In the genomic region with DNA sequence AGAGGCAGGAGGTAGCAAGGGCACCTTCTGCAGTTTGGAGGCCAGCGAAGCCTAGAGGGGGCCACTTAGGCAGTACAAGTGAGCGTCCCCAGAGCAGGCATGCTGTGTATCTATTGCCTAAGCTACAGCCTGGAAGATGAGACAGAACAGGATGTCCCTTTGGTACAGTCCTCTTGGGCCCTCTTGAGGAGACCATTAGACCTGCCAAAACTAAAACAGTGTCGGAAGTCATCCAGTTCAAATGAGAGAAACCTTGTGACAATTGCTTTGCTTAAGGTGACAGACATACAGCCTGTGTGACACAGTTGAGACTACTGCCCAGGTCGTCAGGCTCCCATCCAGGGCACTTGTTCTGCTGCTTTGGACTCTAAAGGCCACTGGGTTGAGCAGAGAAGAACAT, we compare ENCODE assay signal across 21 mouse cellular contexts. TPM values are rescaled to one million over a fixed set of nuclear protein-coding genes. Genes with fewer than 3 reads are reported as not detected.
DNase-seq lines count a peak whose midpoint lies in the region; ATAC-seq and TF ChIP-seq lines count a peak whose summit lies in the region.
"Had no signal": no experiment of that assay in that cellular context is flagged by ENCODE, and none has a peak within 500 bp of the region (broad histone marks: within the 10 kb centered on the region; RNA-seq: fewer than 3 reads in every experiment).

No protein-coding gene starts in this region.

- no peak for ATAC-seq in hindbrain, embryonic 15.5 days (ENCODE audit: low FRiP score, low read depth)
- no peak for ATAC-seq in stomach, postnatal 0 days (ENCODE audit: low FRiP score, low TSS enrichment)
- ATAC-seq: CD4-positive, CD25-positive, alpha-beta regulatory T cell, adult 4 months had no signal

- no peak; the same call in 1 of the 2 replicates for TF ChIP-seq CTCF in left cerebral cortex, adult 2 months (IDR thresholded peaks at IDR 0.05)
- TF ChIP-seq CTCF in CH12.LX (conservative IDR thresholded peaks at IDR 0.05 in 1 of 2, IDR thresholded peaks at IDR 0.05 in 1 of 2; ENCODE audit: low read depth in 2 of 2, low read length in 2 of 2), result peak in 1 of 2 experiments; percentile 54; a peak in 2 of 4 replicates
- no peak for TF ChIP-seq CTCF in stomach, postnatal 0 days (IDR thresholded peaks at IDR 0.05; ENCODE audit: low read depth)

- H3K27ac ChIP-seq in left cerebral cortex, adult 2 months, result peak overlapping the region; percentile 79
- no peak overlapping the region for H3K27ac ChIP-seq in CH12.LX (ENCODE audit: insufficient read depth, low read depth)
- H3K27ac ChIP-seq in hindbrain, embryonic 15.5 days (replicated peaks), result peak overlapping the region; percentile 49
- H3K27ac ChIP-seq in stomach, postnatal 0 days (replicated peaks), result no peak overlapping the region
- H3K27ac ChIP-seq: liver, embryonic 13.5 days had no signal

- intact Hi-C loops in left cerebral cortex, adult 2 months (cut with DNase I), result loop anchor here (1.0 to 2.0 kb wide), 2 partner anchors 9 to 13 kb away; a partner anchor contains a TSS
- intact Hi-C loops in left cerebral cortex, postnatal 36 days (cut with DNase I), result no loop called here

- peak; percentile 55 for TF ChIP-seq RAD21 in CH12.LX (IDR thresholded peaks at IDR 0.05; ENCODE audit: low read depth, low read length)

- H3K36me3 ChIP-seq in CH12.LX (replicated peaks in 1 of 2; ENCODE audit: control insufficient read depth in 1 of 2, insufficient read depth in 1 of 2, low read length in 1 of 2), result no peaks in the 10 kb centered on the region
- H3K36me3 ChIP-seq in hindbrain, embryonic 15.5 days, result no peaks in the 10 kb centered on the region
- H3K36me3 ChIP-seq in stomach, postnatal 0 days (ENCODE audit: control insufficient read depth, insufficient read depth, low read length), result no peaks in the 10 kb centered on the region
- H3K36me3 ChIP-seq: liver, embryonic 13.5 days had no signal

- H3K27me3 ChIP-seq in CH12.LX (replicated peaks), result peaks cover 74% of the 10 kb centered on the region
- no peaks in the 10 kb centered on the region for H3K27me3 ChIP-seq in hindbrain, embryonic 15.5 days
- no peaks in the 10 kb centered on the region for H3K27me3 ChIP-seq in stomach, postnatal 0 days (ENCODE audit: control insufficient read depth, insufficient read depth, low read length)

- DNase-seq in cerebellum, postnatal 10 days, result peak; percentile 42 to 49
- no peak for DNase-seq in cerebellum, postnatal 25 days
- DNase-seq in left cerebral cortex, adult 2 months (ENCODE audit: extremely low spot score in 1 of 2, low spot score in 2 of 2), result no peak
- DNase-seq in left cerebral cortex, postnatal 36 days (ENCODE audit: low spot score in 2 of 2), result no peak
- DNase-seq in CH12.LX (ENCODE audit: extremely low read depth), result no peak
- DNase-seq in testis, postnatal 14 days (ENCODE audit: low spot score), result no peak
- DNase-seq in stomach, postnatal 0 days (ENCODE audit: low spot score), result no peak
- DNase-seq: cerebellum, adult 9-11 months; kidney, adult 8-10 months; liver, embryonic 13.5 days had no signal

- TF ChIP-seq EP300 in CH12.LX (IDR thresholded peaks at IDR 0.05; ENCODE audit: low read length), result no peak
- no peak for TF ChIP-seq EP300 in stomach, postnatal 0 days (optimal IDR thresholded peaks at IDR 0.05)

- dilution Hi-C loops in CH12.LX (cut with MboI; ENCODE audit: extremely low pct_ligation_motif_present, extremely low pct_unique_long_range_greater_than_20kb, low sequenced_read_pairs), result no loop called here

- H3K4me3 ChIP-seq in left cerebral cortex, adult 2 months, result no peak overlapping the region
- H3K4me3 ChIP-seq in CH12.LX (replicated peaks in 1 of 3; ENCODE audit: low read depth in 2 of 3, low read length in 2 of 3, poor library complexity in 1 of 3), result no peak overlapping the region
- H3K4me3 ChIP-seq in hindbrain, embryonic 15.5 days, result no peak overlapping the region
- H3K4me3 ChIP-seq in stomach, postnatal 0 days (ENCODE audit: low read depth, low read length), result no peak overlapping the region

- no peaks in the 10 kb centered on the region for H3K79me2 ChIP-seq in CH12.LX (replicated peaks; ENCODE audit: control insufficient read depth, extremely low read depth, insufficient read depth, poor library complexity, severe bottlenecking)

- in situ Hi-C loops in CH12.LX (cut with MboI; ENCODE audit: low pct_ligation_motif_present, low pct_unique_long_range_greater_than_20kb, low sequenced_read_pairs), result no loop called here

- no peak overlapping the region for H3K9ac ChIP-seq in CH12.LX (ENCODE audit: insufficient read depth, low read depth)
- H3K9ac ChIP-seq in hindbrain, embryonic 15.5 days, result no peak overlapping the region
- H3K9ac ChIP-seq in stomach, postnatal 0 days (ENCODE audit: low read length), result no peak overlapping the region
- H3K9ac ChIP-seq: liver, embryonic 13.5 days had no signal

- no peak overlapping the region for H3K4me2 ChIP-seq in CH12.LX (ENCODE audit: insufficient read depth, low read depth, poor library complexity, severe bottlenecking)
- peak overlapping the region; percentile 24 for H3K4me2 ChIP-seq in hindbrain, embryonic 15.5 days
- H3K4me2 ChIP-seq in stomach, postnatal 0 days (replicated peaks; ENCODE audit: low read depth), result no peak overlapping the region

- H3K4me1 ChIP-seq in CH12.LX (ENCODE audit: control insufficient read depth in 1 of 2, insufficient read depth in 2 of 2), result peaks cover 2 to 27% of the 10 kb centered on the region in 2 experiments; a peak in 2 of 4 replicates
- H3K4me1 ChIP-seq in hindbrain, embryonic 15.5 days (replicated peaks), result peaks cover 27% of the 10 kb centered on the region
- no peaks in the 10 kb centered on the region for H3K4me1 ChIP-seq in stomach, postnatal 0 days (replicated peaks; ENCODE audit: control insufficient read depth, insufficient read depth)

- H3K9me3 ChIP-seq in CH12.LX (replicated peaks; ENCODE audit: low read length), result no peaks in the 10 kb centered on the region
- no peaks in the 10 kb centered on the region for H3K9me3 ChIP-seq in hindbrain, embryonic 15.5 days
- no peaks in the 10 kb centered on the region for H3K9me3 ChIP-seq in stomach, postnatal 0 days (ENCODE audit: control insufficient read depth, low read length)
- H3K9me3 ChIP-seq: liver, embryonic 13.5 days had no signal

- no peak for TF ChIP-seq POLR2A in CH12.LX (IDR thresholded peaks at IDR 0.05; ENCODE audit: low read depth, low read length)

- 52% methylated on average over 4 of the region's 4 CpGs for WGBS in hindbrain, embryonic 15.5 days
- 72% methylated on average over 4 of the region's 4 CpGs for WGBS in stomach, postnatal 0 days

TF ChIP-seq in CH12.LX, 34 proteins besides CTCF, POLR2A, EP300 and RAD21:
- TF ChIP-seq POLR2AphosphoS2 (IDR thresholded peaks at IDR 0.05; ENCODE audit: low read depth, low read length) (no peak), NELFE (IDR thresholded peaks at IDR 0.05; ENCODE audit: low read depth, low read length) (no peak), ZKSCAN1 (IDR thresholded peaks at IDR 0.05; ENCODE audit: borderline replicate concordance, low read depth, low read length) (no peak), CHD1 (IDR thresholded peaks at IDR 0.05; ENCODE audit: low read depth, low read length) (no peak), SMC3 (IDR thresholded peaks at IDR 0.05; ENCODE audit: low read depth, low read length) (peak; percentile 28; the same call in 1 of the 2 replicates)

RNA-seq across cellular contexts. Expression of a gene that starts 5.2 kb away (rescaled TPM):
- total RNA-seq in left cerebral cortex, adult 2 months (2021), result under 1 TPM; 0.29 to 0.84 TPM
- under 1 TPM; 0.44 to 0.77 TPM for total RNA-seq in left cerebral cortex, postnatal 36 days (2021)
- 0.13 and 0.29 TPM in 2 replicates for total RNA-seq in CH12.LX (2012; rRNA removed)
- 0.14 and 0.86 TPM in 2 replicates for total RNA-seq in CH12.LX (2014; rRNA removed)
- 0.20 TPM in 1 of 2 replicates, not detected in the other for polyA plus RNA-seq in CH12.LX (2012; ENCODE audit: insufficient read length, low read depth)
- 0.10 and 0.22 TPM in 2 replicates for polyA plus RNA-seq in hindbrain, embryonic 15.5 days (2015; fragmentation: Nextera tagmentation; extraction: Ambion mirVana)
- 0.11 TPM in 1 of 2 replicates, not detected in the other for polyA plus RNA-seq in stomach, postnatal 0 days (2015; fragmentation: Nextera tagmentation; extraction: Ambion mirVana)
- total RNA-seq: adrenal gland, adult 18-20 months; gastrocnemius, adult 18-20 months; MEL; neutrophil, adult 5-6 weeks had no signal
- polyA plus RNA-seq: forebrain, embryonic 11.5 days; gonadal fat pad, adult 2 months; heart, embryonic 14.5 days; large intestine, adult 2 months; liver, embryonic 13.5 days; lung, embryonic 16.5 days had no signal

RNA-seq across cellular contexts. Expression of a gene that starts 9.4 kb away (rescaled TPM):
- total RNA-seq in left cerebral cortex, adult 2 months (2021), result 100 to 1,000 TPM; 209 to 225 TPM
- 100 to 1,000 TPM; 163 to 211 TPM for total RNA-seq in left cerebral cortex, postnatal 36 days (2021)
- total RNA-seq in CH12.LX (2012; rRNA removed) (not detected in 2 replicates), CH12.LX (2014; rRNA removed) (not detected in 2 replicates)
- polyA plus RNA-seq in CH12.LX (2012; ENCODE audit: insufficient read length, low read depth), result not detected in 2 replicates
- polyA plus RNA-seq in hindbrain, embryonic 15.5 days (2015; fragmentation: Nextera tagmentation; extraction: Ambion mirVana), result 6.4 and 9.9 TPM in 2 replicates
- polyA plus RNA-seq in stomach, postnatal 0 days (2015; fragmentation: Nextera tagmentation; extraction: Ambion mirVana), result 0.08 and 0.17 TPM in 2 replicates
- total RNA-seq: gastrocnemius, adult 18-20 months; MEL; neutrophil, adult 5-6 weeks had no signal
- polyA plus RNA-seq: CD4-positive, CD25-positive, alpha-beta regulatory T cell, adult 4 months had no signal

RNA-seq across cellular contexts. Expression of a gene that starts 20.5 kb away (rescaled TPM):
- 10 to 100 TPM; 31.1 to 36.0 TPM for total RNA-seq in left cerebral cortex, adult 2 months (2021)
- total RNA-seq in left cerebral cortex, postnatal 36 days (2021), result 10 to 100 TPM; 24.8 to 28.9 TPM
- total RNA-seq in CH12.LX (2012; rRNA removed) (105 and 286 TPM in 2 replicates), CH12.LX (2014; rRNA removed) (113 and 120 TPM in 2 replicates)
- 144 and 149 TPM in 2 replicates for polyA plus RNA-seq in CH12.LX (2012; ENCODE audit: insufficient read length, low read depth)
- polyA plus RNA-seq in hindbrain, embryonic 15.5 days (2015; fragmentation: Nextera tagmentation; extraction: Ambion mirVana), result 28.6 and 29.4 TPM in 2 replicates
- 15.7 and 16.1 TPM in 2 replicates for polyA plus RNA-seq in stomach, postnatal 0 days (2015; fragmentation: Nextera tagmentation; extraction: Ambion mirVana)

RNA-seq across cellular contexts. Expression of a gene that starts 29.2 kb away (rescaled TPM):
- total RNA-seq in left cerebral cortex, adult 2 months (2021), result 10 to 100 TPM; 48.6 to 55.8 TPM
- total RNA-seq in left cerebral cortex, postnatal 36 days (2021), result 10 to 100 TPM; 34.4 to 63.1 TPM
- total RNA-seq in CH12.LX (2012; rRNA removed) (1.3 and 2.3 TPM in 2 replicates), CH12.LX (2014; rRNA removed) (1.00 and 1.9 TPM in 2 replicates)
- 5.2 and 6.0 TPM in 2 replicates for polyA plus RNA-seq in CH12.LX (2012; ENCODE audit: insufficient read length, low read depth)
- 26.3 and 30.5 TPM in 2 replicates for polyA plus RNA-seq in hindbrain, embryonic 15.5 days (2015; fragmentation: Nextera tagmentation; extraction: Ambion mirVana)
- polyA plus RNA-seq in stomach, postnatal 0 days (2015; fragmentation: Nextera tagmentation; extraction: Ambion mirVana), result 0.46 and 0.81 TPM in 2 replicates
- total RNA-seq: neutrophil, adult 5-6 weeks had no signal
- polyA plus RNA-seq: CD4-positive, CD25-positive, alpha-beta regulatory T cell, adult 4 months had no signal

RNA-seq across cellular contexts. Expression of a gene that starts 40.2 kb away (rescaled TPM):
- 10 to 100 TPM; 76.8 to 80.8 TPM for total RNA-seq in left cerebral cortex, adult 2 months (2021)
- total RNA-seq in left cerebral cortex, postnatal 36 days (2021), result 10 to 100 TPM; 76.9 to 82.1 TPM
- total RNA-seq in CH12.LX (2012; rRNA removed) (36.1 and 39.1 TPM in 2 replicates), CH12.LX (2014; rRNA removed) (29.3 and 30.2 TPM in 2 replicates)
- polyA plus RNA-seq in CH12.LX (2012; ENCODE audit: insufficient read length, low read depth), result 29.6 and 32.6 TPM in 2 replicates
- polyA plus RNA-seq in hindbrain, embryonic 15.5 days (2015; fragmentation: Nextera tagmentation; extraction: Ambion mirVana), result 111 and 114 TPM in 2 replicates
- 45.9 and 51.0 TPM in 2 replicates for polyA plus RNA-seq in stomach, postnatal 0 days (2015; fragmentation: Nextera tagmentation; extraction: Ambion mirVana)

Comparison
In these comparisons a context has a peak if more than half of its experiments do, and no peak if none do; other contexts are left out.
1. DNase-seq: peak in cerebellum, postnatal 10 days (2 of 2); none in cerebellum, postnatal 25 days (0 of 2), left cerebral cortex, adult 2 months (0 of 2), left cerebral cortex, postnatal 36 days (0 of 2), CH12.LX (single experiment), testis, postnatal 14 days (single experiment) and stomach, postnatal 0 days (single experiment).
2. H3K27ac ChIP-seq: peak in left cerebral cortex, adult 2 months (single experiment) and hindbrain, embryonic 15.5 days (single experiment); none in CH12.LX (single experiment) and stomach, postnatal 0 days (single experiment).
3. RNA of a gene that starts 9.4 kb away (total RNA-seq): 209 to 225 TPM in left cerebral cortex, adult 2 months and 163 to 211 TPM in left cerebral cortex, postnatal 36 days; not detected in CH12.LX; every median in the first group is over 100 times any median in the second.